Mouse (Mus musculus): ENCODE measurements around the gene Hrh3.

DNA sequence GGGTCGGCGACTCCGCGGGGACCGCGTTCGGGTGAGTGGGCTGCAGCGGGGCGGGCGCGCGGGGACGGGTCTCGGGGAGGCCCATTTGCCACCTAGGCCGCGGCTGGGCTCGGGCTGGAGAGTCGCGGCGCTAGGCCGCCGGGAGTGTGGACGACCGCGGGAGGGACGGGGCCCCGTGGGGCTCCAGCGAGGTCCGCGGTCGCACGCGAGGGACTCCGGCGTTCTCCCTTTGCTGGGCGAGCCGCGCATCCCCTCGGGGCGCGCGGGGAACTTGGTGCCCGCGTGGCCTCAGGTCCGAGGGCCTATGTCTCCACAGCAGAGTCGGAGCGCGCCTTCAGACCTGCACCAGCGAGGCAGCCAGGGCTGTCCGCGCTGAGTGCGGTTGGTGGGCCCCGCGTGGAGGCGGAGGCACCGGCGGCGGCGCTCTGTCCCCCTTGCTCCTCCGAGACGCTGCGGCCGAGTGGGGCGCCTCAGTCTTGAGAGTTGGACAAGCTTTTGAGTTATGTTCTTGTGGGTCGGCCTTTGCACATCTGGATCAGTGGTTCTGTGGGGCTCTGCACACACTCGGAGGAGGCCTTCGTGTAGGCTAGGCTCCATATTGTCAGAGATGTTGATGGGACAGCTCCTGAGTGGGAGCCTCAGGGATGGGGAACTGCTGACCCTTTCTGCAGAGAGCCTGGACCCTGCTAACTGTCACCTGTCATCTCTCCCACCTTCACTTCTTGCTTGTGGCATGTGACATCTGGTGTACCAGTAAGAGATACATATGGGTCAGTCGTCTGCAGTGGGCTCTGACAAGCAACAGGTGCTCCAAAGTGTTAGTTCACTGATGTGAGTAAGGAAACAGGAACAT, 15.4 kb upstream of the Hrh3 start:
- no peak for TF ChIP-seq CTCF (conservative IDR thresholded peaks at IDR 0.05; ENCODE audit: insufficient read depth, insufficient read length, low read depth, low read length)
- TF ChIP-seq POLR2A (IDR thresholded peaks at IDR 0.05; ENCODE audit: low read depth, low read length) = no peak
